Comparison of ENCODE assay signal across 13 mouse cellular contexts in genomic region chr4:153208822-153209221, GRCm38 (mm10).
"Had no signal": no experiment of that assay in that cellular context is flagged by ENCODE, and none has a peak within 500 bp of the region (broad histone marks: within the 10 kb centered on the region; RNA-seq: fewer than 3 reads in every experiment).

No protein-coding gene starts in this region.

- H3K9ac ChIP-seq: limb, embryonic 15.5 days; liver, embryonic 12.5 days; neural tube, embryonic 13.5 days had no signal

- H3K27me3 ChIP-seq: liver, embryonic 12.5 days had no signal

- H3K4me1 ChIP-seq: liver, embryonic 12.5 days had no signal

- ATAC-seq: inflammation-experienced regulatory T-cells, adult 6 months; liver, embryonic 12.5 days; midbrain, embryonic 16.5 days had no signal

- H3K27ac ChIP-seq: left cerebral cortex, adult 2 months; limb, embryonic 15.5 days; liver, embryonic 12.5 days had no signal

- H3K9me3 ChIP-seq: limb, embryonic 15.5 days; liver, embryonic 12.5 days; neural tube, embryonic 13.5 days had no signal

- H3K36me3 ChIP-seq: limb, embryonic 15.5 days; liver, embryonic 12.5 days; neural tube, embryonic 13.5 days had no signal

- DNase-seq: kidney, adult 18-20 months; lung, postnatal 36 days; retina, postnatal 1 day; right cerebral cortex, postnatal 4 days; spleen, adult 18-20 months; thymus, adult 18-20 months; thymus, postnatal 14 days had no signal

- H3K4me2 ChIP-seq: limb, embryonic 15.5 days; liver, embryonic 12.5 days; neural tube, embryonic 13.5 days had no signal

- H3K4me3 ChIP-seq: left cerebral cortex, adult 2 months; limb, embryonic 15.5 days; liver, embryonic 12.5 days; neural tube, embryonic 13.5 days had no signal
